Mouse (Mus musculus) cerebellum, postnatal 14 days (tissue): ENCODE results near the gene Adam30.

Source experiments
- DNase-seq, 2 experiments: peaks; one replicate each; pipeline ENCODE4 v3.0.0; 2021; ENCODE audit warnings: mixed read lengths in 2 of 2

Adam30 gene

DNA sequence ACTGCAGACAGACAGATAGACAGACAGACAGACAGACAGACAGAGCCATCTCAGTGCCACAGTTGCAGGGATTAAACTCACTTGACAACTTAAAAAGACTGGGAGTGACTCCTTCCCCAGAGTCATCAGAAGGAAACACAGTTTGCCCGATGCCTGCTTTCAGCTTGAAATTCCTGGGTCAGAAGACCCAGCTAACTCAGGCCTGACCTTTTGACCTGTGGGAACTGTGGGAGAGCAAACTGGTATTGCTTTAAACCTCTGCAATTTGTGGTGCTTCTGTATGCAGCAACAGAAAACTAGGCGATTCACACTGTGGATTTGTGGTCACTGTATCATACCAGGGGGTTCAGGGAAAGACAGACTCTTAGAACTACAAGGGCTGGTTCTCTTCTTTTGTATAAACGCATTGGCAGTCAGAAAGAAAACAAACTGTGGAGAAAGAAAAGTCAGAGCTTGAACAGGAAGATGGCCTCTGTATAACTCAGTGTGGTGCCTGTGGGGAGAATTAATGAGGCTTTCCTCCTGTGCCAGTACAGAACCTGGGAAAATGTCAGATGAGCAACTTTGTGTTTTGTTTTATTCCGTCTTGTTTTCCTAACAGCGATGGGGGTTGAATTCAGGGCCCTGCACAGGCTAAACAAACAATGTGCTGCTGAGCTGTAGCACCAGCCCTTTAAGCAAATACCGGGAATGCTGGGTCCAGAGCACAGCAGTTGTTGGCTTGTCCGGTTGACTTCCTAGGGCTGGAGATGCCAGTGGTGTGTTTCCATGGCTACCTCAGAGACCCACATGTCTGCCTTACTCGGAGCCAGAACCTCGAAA lies 37.5 kb downstream of the Adam30 start:
- peak; percentile 35 to 40 for DNase-seq

DNA sequence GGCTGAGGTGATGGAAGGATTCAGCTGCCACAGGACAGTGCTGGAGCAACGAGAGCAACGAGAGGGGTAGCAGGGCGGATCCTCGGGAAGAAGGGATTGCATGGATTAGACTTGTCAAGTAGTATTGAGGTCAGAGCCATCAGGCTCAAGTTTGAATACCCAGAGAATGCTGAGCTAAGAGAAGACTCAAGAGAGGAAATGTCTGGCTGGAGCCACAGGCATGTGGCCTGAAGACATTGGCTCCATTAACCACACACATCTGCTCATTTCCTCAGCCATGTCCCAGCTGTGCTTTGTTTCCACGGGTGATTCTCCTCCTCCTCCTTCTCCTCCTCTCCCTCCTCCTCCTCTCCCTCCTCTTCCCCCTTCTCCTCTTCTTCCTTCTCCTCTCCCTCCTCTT lies 39.3 kb downstream of the Adam30 start:
- DNase-seq, result no peak

DNA sequence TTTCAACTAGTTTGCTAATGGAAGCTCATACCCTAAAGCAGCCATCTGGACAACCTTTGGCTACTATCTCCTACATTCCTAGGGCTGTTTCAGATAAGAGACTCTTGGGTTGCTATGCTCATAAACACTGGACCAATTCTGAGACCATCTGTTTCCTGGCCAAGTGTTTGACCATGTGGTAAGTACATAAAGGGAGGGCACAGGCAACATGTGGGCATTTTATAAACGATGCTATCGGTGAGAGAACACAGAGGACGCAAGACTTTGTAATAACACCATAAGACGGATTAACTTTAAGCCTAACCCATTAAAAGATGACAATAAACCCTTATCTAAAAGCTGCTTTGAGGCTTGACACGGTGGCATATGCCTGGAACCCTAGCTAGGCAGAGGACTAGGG lies 42.9 kb downstream of the Adam30 start:
- no peak for DNase-seq

DNA sequence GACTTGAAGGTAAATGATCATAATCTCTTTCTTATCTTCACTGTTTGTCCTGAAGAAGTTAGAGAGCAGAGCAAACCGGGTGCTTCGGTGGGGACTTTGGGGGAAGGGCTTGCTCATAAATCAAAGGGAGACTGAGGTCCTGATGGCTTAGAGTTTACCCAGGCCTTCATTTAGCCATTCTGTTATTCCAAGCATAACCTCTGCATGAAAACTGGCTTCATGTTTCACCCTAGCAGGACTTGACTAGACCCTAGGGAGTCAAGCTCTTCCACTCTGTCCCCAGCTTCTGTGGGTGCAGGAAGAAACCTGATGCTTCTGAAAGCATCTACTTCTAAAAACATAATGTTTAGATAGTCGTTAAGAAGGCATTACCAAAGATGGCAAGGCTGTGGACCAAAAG lies 46.5 kb downstream of the Adam30 start:
- DNase-seq, result no peak

DNA sequence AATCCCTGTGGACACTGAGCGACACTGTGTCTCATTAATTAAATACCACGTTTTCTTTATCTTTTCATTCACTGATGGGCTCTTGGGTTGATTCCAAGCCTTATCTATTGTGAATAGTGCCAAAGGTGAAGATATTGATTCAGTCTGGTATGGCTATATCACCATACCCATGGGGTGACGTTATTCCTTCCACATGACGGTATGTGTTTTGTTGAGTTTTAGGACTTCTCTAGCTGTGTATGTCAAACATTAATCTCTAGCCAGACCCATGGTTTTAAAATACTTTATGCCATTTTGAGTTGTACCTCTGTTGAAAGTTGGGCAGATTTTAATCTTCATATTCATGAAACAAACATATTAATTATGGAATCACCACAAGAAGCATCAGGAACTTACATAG lies 48.7 kb downstream of the Adam30 start:
- no peak for DNase-seq

DNA sequence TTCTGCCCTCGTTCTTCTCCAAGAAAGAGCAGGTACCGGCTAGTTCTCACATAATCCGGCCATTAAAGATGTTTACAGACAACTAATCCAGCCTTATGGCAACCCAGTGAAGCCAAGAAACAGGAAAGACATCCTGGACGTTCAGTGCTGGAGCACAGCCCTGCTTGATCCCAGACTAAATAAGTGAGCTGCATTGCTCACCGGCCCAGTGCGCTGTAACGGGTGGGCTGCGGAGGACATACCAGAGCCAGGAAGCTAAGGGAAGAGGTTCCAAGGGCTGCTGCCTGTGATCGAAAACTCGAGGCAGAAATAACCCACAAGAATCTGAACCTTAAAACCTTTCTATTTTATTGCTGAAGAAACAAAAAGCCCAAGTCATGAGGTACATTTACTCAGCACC lies 50.4 kb downstream of the Adam30 start:
- peak in 1 of 2 experiments; percentile 18 for DNase-seq

DNA sequence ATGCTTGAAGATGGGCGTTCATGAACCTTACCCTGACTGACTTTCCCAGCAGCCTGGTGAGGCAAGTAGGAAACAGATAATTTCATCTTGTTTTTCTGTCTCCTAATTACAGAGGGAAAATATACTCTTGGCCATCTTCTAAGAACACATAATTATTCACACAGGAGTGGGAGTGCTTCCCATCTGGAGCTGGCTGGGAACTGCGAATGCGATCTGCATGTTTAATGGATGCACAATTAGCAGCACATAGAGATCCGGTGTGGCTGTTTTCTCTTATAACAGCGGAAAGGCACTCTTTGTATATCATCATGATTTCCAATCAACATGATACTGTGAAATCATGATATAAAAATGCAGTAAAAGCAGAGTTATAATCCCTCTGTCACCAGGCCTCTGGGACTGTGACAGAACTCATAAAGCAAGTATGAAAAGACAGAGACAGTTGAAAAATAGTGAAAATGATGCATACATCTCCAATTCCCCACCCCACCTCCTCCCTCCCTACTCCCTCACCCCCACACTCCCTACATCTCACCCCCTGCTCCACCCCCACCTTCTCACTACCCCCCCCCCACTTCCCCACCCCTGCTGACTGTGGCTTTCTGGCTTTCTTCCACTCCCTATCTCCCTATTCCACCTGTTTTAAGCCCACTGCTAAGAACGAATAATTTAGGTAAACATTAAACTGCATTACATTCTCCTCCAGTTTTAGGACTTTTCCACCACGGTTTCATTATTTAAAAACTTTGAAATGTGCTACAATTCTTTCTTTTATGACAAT lies 51.1 kb downstream of the Adam30 start:
- peak in 1 of 2 experiments; percentile 30 for DNase-seq
